Mouse (Mus musculus): ENCODE data around the gene Zfp760.
"Not testable (repeated sequence)": the region's sequence is repeated elsewhere in the genome, so short reads cannot be mapped to it uniquely, and the experiment has no call there.

DNA sequence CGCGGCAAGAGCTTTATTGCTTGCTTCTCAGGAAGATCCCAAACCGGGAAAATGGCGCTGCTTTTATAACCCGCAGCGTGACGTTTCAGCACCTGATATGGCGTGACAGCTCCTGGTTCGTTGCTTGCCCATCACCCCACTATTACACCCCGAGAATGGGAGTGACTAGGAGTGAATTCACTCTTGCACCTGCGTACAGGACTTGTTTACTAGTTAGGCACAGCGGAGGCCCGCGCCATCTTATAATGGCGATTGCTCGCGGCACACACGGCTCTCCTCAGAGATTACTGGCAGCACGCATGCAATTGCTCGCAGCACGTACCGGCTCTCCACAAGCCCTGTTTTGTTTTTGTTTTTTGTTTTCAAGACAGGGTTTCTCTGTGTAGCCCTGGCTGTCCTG lies 23.0 kb downstream of the Zfp760 start, which contains the start of gene Zfp229:
- TF ChIP-seq CTCF (IDR thresholded peaks at IDR 0.05; ENCODE audit: borderline replicate concordance, insufficient read depth, low read length); POLR2A (IDR thresholded peaks at IDR 0.05; ENCODE audit: low read depth, low read length): not testable (repeated sequence)

Measured in embryonic fibroblast, embryonic 13.5 days (primary cell).